Mouse (Mus musculus) urinary bladder, postnatal 10 days (tissue): Measurements from ENCODE around the gene Gsap.
"Not testable (repeated sequence)": the region's sequence is repeated elsewhere in the genome, so short reads cannot be mapped to it uniquely, and the experiment has no call there.

Source experiments
- DNase-seq: peaks from one replicate; pipeline ENCODE4 v3.0.0; 2022; ENCODE audit warnings: low spot score

Gsap gene

DNA sequence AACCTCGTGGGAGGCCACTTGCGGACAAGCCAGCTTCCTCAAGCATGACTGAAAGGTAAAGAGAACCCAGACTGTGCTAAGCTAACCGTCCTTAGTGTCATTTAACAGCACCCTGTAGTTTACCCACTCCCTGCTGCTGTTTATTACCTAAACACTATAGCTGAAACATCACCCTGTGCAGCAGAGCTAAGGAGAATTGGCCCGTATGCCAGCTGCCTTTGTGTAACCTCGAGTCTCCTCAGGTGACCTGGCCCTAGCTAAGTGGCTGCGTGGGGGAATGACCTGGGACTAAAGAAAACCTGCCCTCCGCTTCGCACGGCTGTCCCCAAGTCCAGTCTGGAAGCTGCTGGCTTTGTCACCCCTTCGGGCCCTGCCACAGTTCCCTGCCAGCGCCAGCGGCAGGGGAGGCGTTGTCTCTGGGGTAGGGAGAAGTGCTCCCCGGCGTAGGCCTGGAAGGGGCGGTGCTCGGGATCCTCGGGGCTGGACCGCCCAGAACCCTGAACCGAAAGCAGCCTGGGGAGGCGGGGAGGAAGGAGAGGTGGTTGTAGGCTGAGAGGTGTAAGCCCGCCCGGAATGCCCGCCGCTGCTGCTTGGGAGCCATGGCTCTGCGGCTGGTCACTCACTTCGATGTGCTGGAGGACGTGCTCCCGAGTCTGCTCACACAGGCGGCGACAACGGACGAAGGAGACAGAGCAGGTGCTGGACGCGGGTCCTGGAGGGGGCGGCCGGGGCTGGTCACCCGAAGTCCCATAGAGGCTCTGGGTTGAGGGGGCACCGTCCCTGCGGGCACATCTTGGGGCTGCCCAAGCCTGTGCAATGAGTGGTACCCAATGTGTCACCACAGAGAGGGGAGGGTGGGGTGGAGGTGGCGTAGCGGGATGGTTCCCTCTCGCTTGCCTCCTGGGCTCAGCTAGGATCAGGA, at the start of gene Gsap:
Gsap (plus strand) TSS at position 492 of the 922 bp plus-strand sequence.
- DNase-seq: no peak

DNA sequence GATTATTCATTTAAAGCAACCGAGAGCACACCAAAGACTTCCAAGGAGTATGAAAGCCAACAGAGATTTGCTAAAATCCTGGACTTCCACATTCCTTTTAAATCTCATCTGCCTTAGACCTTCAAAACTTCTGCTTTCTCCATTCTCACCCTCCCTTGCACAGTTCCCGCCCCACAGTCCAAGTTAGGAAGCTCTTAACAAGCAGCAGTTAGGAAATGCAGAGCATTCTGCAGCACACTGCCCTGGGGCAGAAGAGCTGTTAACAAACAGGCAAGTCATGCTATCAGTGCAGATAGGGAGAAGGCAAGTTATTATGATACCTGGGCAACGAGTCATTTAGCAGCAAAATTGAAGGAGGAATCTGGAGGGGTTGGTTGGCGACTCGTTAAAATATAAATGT, 49.5 kb upstream of the Gsap start:
- no peak for DNase-seq

DNA sequence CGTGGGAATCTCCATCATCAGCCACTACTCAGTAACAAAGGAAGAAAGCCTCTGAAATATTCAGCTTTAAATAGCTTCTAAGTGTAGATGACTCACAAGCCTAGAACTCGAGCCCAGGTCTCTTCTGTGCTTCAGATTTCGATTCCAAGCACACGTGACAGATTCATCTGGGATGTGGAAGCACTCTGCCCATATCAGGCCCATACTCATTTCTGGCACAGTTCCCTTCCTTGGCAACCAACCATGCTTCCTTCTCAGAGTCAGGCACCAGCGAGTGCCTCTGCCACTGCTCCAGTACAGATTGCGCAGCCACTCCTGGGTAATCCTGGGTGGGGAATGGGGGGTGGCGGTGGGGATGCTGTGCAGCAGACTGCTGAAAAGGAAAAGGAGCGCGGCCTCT, 46.5 kb upstream of the Gsap start:
- DNase-seq: no peak

DNA sequence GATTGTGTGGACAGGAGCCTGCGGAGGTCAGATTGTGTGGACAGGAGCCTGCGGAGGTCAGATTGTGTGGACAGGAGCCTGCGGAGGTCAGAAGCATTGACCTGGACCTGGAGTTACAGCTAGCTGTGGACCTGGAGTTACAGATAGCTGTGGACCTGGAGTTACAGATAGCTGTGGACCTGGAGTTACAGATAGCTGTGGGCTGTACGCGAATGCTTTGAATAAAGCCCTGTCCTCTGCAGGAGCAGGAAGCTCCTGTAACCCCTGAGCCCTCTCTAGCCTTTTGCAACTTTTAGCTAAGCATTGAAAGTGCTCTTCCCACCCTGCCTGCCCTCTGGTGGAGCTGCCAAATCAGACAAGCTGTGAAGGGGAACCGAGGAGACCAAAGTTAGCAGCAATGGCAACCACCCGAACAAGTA, 44.9 kb upstream of the Gsap start:
- not testable (repeated sequence) for DNase-seq

DNA sequence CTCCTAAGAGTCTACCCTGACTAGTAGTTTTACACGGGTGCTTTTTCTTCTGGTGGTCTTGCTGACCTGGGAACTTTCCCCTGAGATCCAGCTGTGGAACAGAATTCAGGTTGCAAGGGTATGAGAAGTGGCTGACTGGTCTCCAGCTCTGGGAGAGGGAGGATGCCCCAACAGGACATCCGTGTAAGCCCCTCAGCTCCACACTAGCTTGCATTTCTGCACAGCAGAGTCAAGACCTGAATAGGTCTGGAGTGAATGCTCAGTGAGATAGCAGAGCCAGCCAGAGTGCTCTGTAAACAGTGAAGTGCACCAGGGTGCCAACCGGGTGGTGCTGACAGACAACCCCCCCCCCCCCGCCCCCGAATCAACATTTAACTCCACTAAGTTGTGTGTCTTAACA, 44.4 kb upstream of the Gsap start:
- DNase-seq: no peak

DNA sequence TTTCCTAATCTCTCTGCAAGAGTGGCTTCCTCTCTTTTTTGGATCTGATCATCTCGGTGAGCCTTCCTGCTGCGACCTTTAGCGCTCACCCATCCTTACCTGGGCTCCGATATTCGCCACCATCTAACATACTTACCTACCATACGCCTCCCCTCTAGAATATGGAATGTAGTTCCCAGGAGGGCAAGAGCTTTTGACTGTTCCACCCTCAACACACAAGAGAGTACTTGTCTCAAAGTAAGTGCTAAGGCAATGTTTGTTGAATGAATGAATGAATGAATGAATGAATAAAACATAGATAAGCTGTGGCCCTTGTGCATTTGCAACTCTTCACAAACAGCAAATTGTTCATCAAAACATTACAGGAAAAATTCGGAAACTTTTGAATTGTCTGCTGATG, 43.0 kb upstream of the Gsap start:
- DNase-seq: no peak

DNA sequence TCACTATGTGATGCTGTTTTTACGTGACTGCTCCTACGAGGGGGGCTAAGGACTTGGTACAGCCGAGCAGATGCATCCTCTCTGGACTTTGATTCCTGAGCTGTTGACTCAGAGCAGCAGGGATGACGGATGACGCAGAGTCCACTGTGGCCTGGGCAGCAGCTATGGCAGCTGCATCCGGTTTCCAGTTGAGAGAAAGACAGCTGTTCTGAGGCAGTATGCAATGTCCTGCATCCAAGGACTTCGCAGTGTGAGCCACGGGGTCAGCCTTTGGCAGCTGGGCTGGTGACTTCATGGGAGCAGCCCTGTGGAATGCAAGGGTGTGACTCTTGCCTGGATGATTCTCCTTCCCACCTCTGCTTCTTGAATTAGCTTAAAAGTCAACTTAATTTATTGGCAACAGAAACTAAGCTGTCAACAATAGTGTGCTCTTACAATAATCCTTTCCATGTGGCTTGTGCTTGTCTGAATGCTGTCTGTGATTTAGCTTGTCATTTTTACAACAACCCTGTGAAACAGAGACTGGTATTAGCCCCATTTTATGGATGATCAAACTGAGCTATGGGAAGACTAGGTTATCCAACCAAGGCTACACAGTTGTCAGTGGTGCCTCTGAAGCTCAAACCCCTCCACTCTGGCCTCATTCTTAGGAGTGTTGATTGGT, 41.4 kb upstream of the Gsap start:
- no peak for DNase-seq

DNA sequence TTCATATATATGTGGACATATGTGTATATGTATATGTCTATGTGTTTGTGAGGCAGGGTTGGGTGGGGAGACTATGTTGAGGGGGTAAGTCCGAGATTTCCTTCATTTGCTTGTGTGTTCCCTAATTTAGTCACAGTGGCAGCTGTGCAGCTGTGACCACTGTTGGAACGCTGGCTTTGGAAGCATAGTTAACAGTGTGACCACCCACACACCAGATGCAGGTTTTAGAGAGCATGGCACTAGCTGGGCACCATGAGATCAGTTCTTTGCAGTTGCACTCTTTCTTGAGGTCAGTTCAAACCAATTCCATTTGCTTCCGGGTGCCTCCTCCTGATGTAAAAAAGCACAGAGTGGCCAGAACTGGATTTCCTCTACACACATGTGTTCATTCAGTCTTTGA, 37.7 kb upstream of the Gsap start:
- no peak for DNase-seq

DNA sequence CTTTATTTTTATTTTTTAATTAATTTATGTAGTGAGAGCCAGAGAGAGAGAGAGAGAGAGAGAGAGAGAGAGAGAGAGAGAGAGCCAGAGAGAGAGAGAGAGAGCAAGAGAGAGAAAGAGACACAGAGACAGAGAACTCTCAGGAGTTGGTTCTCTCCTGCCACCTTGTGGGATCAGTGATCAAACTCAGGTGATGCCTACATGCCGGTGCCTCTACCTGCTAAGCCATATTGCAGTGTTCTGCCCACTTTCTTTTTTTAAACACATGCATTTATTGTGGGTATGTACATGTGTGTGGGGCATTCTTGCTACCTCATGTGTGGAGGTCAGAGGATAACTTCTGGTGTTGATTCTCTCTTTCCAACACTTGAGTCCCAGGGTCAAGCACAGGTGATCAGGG, 32.4 kb upstream of the Gsap start:
- DNase-seq: no peak

DNA sequence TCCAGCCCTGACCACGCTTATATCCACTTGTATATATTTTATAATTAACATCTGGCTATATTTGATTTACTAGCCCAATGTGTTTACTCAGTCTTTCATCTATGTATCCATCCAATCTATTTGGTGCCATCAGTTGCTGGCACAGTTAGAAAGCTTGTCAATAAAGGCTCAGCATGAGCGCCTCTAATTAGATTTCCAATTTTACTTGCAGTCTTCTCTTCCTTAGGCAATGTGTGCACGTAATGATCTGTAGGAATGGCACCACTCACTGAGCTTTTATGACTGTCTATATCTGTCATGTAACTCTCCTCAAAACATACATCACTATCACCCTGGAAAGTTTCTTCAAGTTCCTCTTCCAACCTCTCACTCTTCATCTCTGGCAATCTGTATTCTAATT, 29.3 kb upstream of the Gsap start:
- DNase-seq: no peak

DNA sequence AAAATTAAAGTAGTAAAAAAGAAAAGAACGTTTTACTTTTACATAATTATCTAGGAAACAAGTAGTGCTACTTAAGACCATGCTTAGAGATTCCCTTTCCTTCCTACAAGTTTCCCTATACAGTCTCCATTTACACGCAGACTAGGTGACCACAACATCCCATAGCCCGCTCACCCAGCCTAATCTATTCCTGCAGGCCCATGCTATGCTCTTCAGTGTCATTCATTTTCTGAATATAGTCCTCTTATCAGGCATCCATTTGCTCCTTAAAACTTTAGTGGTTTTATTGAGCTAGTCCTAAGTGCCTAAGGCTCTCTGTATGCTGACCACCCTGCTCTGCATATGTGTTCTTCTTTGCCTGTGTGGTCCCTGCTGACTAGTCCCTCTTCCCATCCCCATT, 26.5 kb upstream of the Gsap start:
- DNase-seq: no peak

DNA sequence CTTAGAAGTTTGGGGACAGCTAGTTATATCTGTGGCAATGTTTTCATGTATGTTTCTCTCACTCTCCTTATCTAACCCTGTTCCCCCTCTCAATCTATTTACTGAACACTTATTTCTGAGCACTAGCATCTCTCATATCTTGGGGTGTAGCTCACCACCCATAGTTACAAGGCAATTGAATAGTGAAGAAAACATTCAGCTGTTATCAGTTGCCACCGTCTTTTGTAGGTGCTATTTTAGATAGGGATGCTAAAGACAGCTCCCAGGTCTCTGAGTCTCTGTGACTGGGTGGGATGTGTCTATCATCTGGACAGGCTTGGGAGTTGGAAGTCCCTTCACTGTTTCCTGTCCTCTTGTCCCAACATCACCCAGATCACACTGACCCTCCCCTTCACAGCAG, 25.3 kb upstream of the Gsap start:
- no peak for DNase-seq

DNA sequence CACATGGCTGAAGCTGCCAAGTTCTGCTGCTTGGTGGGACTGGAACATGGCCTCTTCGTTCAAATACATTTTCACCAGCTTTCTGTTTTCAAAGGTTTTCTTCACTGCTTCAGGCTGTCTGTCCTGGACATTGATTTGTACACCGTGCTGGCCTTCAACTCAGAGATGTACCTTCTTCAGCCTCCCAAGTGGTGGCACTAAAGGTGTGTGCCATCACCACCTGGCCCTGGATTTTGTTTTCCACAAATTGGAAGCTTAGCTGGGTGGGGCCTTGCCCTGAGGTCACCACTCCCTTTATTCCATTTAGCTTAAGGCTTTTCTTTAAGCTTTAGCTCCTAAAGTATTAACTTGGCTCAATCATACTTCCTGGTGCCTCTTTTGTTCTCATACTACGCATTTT, 22.6 kb upstream of the Gsap start:
- no peak for DNase-seq

DNA sequence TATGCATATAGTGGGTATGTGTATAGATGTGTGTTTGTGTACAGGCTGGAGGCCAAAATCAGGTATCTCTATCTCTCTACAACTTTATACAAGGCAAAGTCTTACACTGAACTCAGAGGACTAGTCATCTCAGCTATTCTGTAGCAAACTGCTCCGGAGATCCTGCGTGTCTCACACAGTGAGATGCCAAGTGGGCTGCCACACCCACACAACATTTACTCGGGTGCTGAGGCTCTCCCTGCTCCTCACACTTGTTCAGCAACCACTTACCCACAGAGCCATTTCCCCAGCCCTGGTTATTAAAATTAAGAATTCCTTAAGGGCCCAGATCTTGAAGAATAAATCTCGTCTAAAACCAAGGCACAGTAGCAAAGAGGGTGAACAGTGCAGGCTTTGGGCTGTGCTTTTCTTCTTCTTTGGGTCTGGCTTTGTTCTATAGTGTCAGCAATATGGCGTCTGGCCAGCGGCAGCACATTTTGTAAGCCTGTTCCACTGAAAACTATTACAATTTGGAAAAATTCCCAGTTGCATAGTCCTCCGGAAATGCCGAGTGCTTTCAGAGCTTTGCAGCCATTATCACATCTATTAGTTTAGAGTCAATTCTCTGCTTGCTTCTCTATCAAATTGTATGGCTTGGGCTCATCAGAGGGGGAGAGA, 17.2 kb upstream of the Gsap start:
- DNase-seq: no peak

DNA sequence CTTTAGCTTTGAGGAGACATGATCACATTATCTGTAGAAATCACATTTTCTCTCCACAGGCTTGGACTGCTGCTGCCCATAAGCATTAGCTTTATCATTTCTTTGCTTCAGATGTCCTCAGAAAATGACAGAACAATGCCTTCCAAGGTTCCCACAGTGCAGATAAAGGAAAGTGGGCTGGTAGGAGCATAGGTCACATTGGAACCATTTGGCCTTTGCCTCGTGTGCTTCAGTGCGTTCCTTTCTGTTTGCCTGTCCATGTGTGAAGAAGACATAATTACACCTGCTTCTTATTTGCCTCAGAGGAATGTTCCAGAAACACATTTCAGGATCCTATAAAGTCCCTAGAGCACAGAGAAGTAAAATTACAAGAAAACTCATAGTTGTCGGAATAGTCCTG, 16.7 kb upstream of the Gsap start:
- no peak for DNase-seq

DNA sequence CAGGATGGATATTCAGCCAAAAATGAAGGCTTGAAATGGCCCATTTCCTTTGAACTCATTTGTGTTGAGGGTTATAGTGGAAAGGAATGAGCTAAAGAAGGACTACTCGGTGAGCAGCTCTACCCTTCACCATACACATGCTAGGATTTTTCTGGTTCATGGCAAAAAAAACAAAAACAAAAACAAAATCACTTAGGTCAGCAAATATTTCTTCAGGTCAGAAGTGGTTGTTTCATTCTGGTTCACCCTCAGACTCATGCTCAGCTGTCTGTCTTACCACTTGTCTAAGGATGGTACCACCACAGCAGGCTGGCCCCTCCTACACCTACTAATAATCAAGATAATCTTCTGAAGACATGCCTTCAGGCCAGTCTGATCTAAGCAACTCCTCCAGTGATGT, 16.2 kb upstream of the Gsap start:
- DNase-seq: no peak

DNA sequence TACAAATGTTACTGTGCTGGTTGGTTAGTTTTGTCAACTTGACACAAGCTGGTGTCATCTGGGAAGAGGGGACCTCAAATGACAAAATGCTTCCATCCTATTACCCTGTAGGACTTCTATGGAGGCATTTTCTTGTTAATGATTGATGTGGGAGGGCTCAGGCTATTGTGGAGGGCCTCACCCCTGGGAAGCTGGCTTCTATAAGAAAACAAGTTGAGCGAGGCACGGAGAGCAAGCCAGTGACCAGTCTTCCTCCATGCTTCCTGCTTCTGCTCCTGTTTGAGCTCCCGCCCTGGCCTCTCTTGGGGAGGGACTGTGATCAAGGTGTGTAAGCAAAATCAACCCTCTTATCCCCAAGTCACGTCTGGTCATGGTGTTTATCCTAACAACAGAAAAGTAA, 15.6 kb upstream of the Gsap start:
- no peak for DNase-seq

DNA sequence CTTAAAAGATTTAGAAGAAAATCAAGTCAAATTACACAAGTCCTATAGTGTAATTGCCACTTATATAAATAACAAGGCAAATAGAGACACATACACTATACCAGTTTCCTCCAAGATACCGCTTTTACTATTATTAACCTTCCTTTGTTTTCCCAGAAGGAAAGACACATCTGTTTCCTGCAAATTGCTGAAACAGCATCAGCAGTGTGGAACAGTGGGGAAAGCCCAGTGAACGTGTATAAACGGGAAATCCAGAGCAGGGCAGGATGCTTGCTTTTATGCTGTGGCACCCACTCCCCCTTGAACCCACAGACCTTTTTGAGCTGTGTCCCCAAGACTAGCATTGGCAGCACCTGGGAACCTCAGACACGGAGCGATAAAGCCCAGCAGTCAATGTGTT, 15.2 kb upstream of the Gsap start:
- DNase-seq: no peak

DNA sequence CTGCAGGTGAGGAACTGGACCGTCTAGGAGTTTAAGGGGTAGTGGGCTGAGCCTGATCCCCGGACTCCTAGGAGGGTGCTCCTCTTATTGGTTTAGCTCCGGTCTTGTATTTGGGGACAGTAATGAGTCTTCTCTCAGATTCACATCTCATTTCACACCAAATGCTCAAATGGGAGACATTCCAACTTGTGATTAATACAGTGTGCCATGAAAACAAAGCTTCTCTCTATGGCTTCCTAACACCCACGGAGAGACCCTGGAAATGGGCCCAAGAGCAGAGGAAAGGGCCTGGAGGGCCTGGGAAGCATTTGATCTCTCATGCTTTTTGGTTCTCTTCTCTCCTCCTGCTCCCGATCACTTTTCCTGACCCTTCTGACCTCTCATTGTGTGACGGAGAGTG, 14.7 kb upstream of the Gsap start:
- no peak for DNase-seq

DNA sequence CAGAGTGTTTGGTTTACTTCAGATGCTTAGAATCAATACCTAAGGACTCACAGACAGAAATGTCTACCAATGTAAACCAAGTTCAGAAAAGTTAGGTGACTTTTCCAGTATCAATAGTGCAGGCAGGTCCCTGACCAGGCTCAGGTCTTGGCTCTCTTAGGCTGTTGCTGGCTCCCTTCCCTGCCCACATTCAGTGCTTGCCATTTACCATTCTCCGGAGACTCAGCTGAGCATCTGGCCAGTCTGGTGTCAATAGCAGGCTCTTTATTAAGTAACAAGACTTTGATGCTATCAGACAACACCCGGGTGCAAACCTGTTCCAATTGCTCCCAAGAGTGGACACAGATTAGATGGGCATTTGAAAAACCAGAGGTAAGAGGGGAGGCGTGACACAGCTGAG, 13.7 kb upstream of the Gsap start:
- no peak for DNase-seq

DNA sequence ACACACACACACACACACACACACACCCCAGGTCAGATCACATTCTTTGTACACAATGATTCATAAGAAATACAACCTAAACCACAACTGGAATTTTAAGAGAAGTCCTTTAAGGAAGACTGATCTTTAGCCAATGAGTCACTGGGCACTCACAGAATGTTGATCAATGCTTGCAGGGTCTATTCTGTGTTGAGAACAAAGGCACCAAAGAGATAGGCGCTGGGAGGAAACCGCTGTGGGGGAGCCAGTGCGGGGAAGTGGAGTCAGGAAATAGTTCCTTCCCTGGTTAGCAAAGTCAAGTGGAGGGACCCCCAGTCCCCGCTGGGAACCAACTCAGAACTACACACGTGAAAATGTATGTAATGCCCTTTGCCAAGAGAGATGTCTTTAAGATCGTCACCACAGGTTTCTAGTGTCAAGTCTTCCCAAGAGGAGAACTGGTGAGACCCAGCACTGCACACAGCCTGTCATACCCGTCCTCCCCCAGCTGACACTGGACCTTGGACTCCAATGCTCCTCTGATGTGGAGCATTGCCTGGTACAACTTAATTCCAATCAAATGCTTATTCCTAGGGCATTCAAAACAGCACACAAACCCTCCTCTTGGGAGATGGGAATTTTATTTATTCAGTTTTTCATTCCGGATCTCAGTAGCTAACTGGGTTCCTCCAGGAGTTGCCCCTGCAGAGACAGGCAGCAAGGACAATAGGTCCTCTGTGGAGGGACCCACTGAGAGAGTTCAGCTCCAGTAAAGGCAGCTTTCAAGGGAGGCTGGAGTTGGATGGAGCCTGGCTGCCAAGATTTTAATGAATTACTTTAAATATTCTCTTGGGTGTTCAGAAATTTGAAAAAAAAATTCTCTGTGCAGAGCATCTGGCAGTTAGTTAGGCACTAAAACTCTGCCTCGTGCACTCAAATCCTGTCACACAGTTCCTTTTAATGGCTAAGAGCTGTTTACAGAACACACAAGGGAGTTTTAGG, 10.6 kb upstream of the Gsap start:
- no peak for DNase-seq

DNA sequence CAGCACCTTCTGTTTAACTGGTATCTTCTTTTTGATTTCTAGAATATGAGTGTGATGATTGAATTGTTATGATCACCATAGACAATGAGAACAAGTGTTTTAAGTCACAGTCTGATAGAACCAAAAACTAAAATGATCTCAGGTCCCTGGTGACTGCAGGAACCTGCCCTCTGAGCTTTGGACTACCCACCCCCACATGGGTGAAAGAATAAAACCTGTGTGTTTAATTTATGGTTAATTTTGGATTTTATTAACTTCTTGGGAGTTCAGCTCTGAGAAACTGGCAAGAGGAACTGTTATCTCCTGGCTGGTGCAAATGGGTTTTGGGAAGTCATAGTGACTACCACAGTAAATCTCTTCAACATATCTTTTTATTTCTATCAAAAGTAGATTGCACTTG, 6.6 kb upstream of the Gsap start:
- DNase-seq: no peak
